ENCODE assay signal across 8 mouse cellular contexts in the genomic region with DNA sequence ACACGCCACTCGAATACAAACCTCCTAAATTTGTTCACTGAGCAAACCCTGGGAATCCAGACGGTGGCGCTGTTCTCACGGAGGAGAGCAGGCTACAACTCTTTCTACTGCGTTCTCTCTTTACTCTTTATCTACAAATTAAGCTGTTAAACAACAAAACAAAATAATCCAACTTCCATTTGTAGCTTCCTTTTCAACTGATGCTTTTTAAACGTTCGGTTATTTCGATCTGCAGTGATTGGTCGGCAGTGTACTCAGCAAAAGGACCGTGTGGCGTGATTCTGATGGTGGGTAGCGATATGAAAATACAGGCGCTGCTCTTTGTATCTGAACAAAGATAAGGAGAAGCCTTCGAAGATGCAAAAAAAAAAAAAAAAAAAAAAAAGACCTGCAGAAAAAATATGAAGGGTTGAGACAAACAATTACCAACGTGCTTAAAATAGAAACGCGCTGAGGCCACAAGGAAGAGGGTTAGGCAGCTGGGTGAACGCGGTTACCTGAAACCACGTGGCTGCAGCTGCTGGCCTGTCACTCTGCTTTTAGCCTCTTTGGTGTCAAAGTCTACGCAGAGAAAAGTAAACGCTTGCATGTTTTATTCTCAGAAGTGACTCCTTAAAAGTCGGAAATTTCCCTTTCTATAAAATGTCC.
DNase-seq lines count a peak whose midpoint lies in the region; ATAC-seq and TF ChIP-seq lines count a peak whose summit lies in the region.

No protein-coding gene starts in this region.

- H3K4me3 ChIP-seq in bone marrow macrophage, adult 2 months (ENCODE audit: insufficient read depth, low read length): peak overlapping the region; percentile 63
- peak overlapping the region; percentile 65 for H3K4me3 ChIP-seq in embryonic fibroblast, embryonic 13.5 days (ENCODE audit: insufficient read depth, low read length)
- peak overlapping the region; percentile 34 for H3K4me3 ChIP-seq in hindbrain, embryonic 12.5 days
- peak overlapping the region; percentile 34 for H3K4me3 ChIP-seq in limb, embryonic 12.5 days (replicated peaks)
- peak overlapping the region; percentile 38 for H3K4me3 ChIP-seq in midbrain, embryonic 13.5 days (replicated peaks)

- peak overlapping the region; percentile 52 for H3K4me2 ChIP-seq in hindbrain, embryonic 12.5 days (replicated peaks)
- peak overlapping the region; percentile 52 for H3K4me2 ChIP-seq in limb, embryonic 12.5 days
- peak overlapping the region; percentile 54 for H3K4me2 ChIP-seq in midbrain, embryonic 13.5 days (replicated peaks)

- TF ChIP-seq POLR2A in bone marrow macrophage, adult 2 months (IDR thresholded peaks at IDR 0.05; ENCODE audit: borderline replicate concordance, low read depth, low read length): no peak
- TF ChIP-seq POLR2A in embryonic fibroblast, embryonic 13.5 days (IDR thresholded peaks at IDR 0.05; ENCODE audit: low read depth, low read length): no peak

- H3K27ac ChIP-seq in bone marrow macrophage, adult 2 months (ENCODE audit: insufficient read depth, low read depth, low read length): no peak overlapping the region
- H3K27ac ChIP-seq in embryonic fibroblast, embryonic 13.5 days (ENCODE audit: insufficient read depth, low read length): no peak overlapping the region
- H3K27ac ChIP-seq in hindbrain, embryonic 12.5 days: no peak overlapping the region
- H3K27ac ChIP-seq in limb, embryonic 12.5 days: no peak overlapping the region
- no peak overlapping the region for H3K27ac ChIP-seq in midbrain, embryonic 13.5 days

- no peaks in the 10 kb centered on the region for H3K9me3 ChIP-seq in hindbrain, embryonic 12.5 days (replicated peaks)
- no peaks in the 10 kb centered on the region for H3K9me3 ChIP-seq in limb, embryonic 12.5 days
- no peaks in the 10 kb centered on the region for H3K9me3 ChIP-seq in midbrain, embryonic 13.5 days

- H3K4me1 ChIP-seq in bone marrow macrophage, adult 2 months (ENCODE audit: control insufficient read depth, insufficient read depth, low read length): peaks cover 5% of the 10 kb centered on the region
- H3K4me1 ChIP-seq in embryonic fibroblast, embryonic 13.5 days (ENCODE audit: control insufficient read depth, insufficient read depth, low read length): no peaks in the 10 kb centered on the region
- peaks cover 8% of the 10 kb centered on the region; the same call in 1 of the 2 replicates for H3K4me1 ChIP-seq in hindbrain, embryonic 12.5 days
- H3K4me1 ChIP-seq in limb, embryonic 12.5 days (replicated peaks): peaks cover 5% of the 10 kb centered on the region; the same call in 1 of the 2 replicates
- peaks cover 15% of the 10 kb centered on the region for H3K4me1 ChIP-seq in midbrain, embryonic 13.5 days (replicated peaks)

- H3K27me3 ChIP-seq in hindbrain, embryonic 12.5 days: no peaks in the 10 kb centered on the region
- H3K27me3 ChIP-seq in limb, embryonic 12.5 days: no peaks in the 10 kb centered on the region
- H3K27me3 ChIP-seq in midbrain, embryonic 13.5 days: no peaks in the 10 kb centered on the region
- H3K27me3 ChIP-seq in splenic B cell, adult 2 months (ENCODE audit: control insufficient read depth, insufficient read depth, low read length, poor library complexity, severe bottlenecking): no peaks in the 10 kb centered on the region

- peak; percentile 48 for DNase-seq in layer of hippocampus, adult 11-12 months (ENCODE audit: low spot score)
- no peak for DNase-seq in layer of hippocampus, adult 9-11 months
- peak; percentile 79 for DNase-seq in splenic B cell, adult 2 months (ENCODE audit: low read depth, low spot score)

- TF ChIP-seq CTCF in bone marrow macrophage, adult 2 months (IDR thresholded peaks at IDR 0.05; ENCODE audit: low read depth, low read length): peak; percentile 88
- peak; percentile 57; the same call in 1 of the 2 replicates for TF ChIP-seq CTCF in embryonic fibroblast, embryonic 13.5 days (IDR thresholded peaks at IDR 0.05; ENCODE audit: borderline replicate concordance, insufficient read depth, low read length)

- no peak for ATAC-seq in hindbrain, embryonic 12.5 days (ENCODE audit: low FRiP score)
- no peak for ATAC-seq in limb, embryonic 12.5 days (ENCODE audit: insufficient number of reproducible peaks, insufficient read depth, low FRiP score, low TSS enrichment, low read depth)
- ATAC-seq in midbrain, embryonic 13.5 days: no peak

- no peaks in the 10 kb centered on the region for H3K36me3 ChIP-seq in hindbrain, embryonic 12.5 days
- no peaks in the 10 kb centered on the region for H3K36me3 ChIP-seq in limb, embryonic 12.5 days
- no peaks in the 10 kb centered on the region for H3K36me3 ChIP-seq in midbrain, embryonic 13.5 days
- H3K36me3 ChIP-seq in splenic B cell, adult 2 months (ENCODE audit: control insufficient read depth, insufficient read depth, low read length, poor library complexity, severe bottlenecking): no peaks in the 10 kb centered on the region

- H3K9ac ChIP-seq in hindbrain, embryonic 12.5 days: 0 out of 2 replicates have a peak overlapping the region, but pooled peaks have one; percentile 39
- 0 out of 2 replicates have a peak overlapping the region, but pooled peaks have one; percentile 23 for H3K9ac ChIP-seq in limb, embryonic 12.5 days (replicated peaks)
- H3K9ac ChIP-seq in midbrain, embryonic 13.5 days (replicated peaks): peak overlapping the region; percentile 45

- WGBS in hindbrain, embryonic 12.5 days: 4% methylated on average over 24 of the region's 24 CpGs
- WGBS in limb, embryonic 12.5 days: 6% methylated on average over 24 of the region's 24 CpGs
- 4% methylated on average over 24 of the region's 24 CpGs for WGBS in midbrain, embryonic 13.5 days
